Mouse (Mus musculus): ENCODE results near the gene Lypd4.
"Not testable (repeated sequence)": the region's sequence is repeated elsewhere in the genome, so short reads cannot be mapped to it uniquely, and the experiment has no call there.

Gene Lypd4

DNA sequence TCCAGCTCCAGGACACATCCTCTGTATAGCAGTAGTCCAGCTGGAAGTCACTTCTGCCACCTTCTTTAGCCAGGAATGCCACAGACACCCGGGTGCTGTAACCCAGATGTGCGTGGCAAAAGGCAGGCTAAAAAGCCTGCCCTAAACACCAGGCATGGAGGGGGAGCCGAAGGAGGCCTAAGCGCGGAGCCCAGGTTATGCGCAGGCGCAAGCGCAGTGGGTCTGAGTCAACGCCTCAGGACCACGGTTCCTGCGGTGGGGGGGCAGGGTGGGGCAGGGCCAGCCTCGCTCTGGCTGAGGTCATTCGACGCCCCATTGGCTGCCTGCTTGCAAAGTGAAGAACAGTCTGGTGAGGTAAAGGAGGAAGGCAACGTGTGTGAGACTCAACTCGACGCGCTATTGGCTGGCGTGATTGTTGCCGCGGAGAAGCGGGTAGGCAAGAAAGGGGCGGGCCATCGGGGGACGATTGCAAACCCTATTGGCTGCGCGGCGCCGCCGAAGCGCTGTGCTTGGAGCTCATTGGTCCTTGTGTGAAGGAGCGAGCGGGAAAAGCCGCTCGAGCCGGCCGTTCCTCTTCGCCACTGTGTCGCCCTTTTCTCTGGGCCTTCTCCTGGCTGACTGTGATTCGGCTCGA, at the start of gene Lypd4, which contains the start of gene Dmrtc2:
Gene Lypd4 (minus strand): TSS at position 410 of the 634 bp plus-strand sequence.
Gene Dmrtc2 (plus strand): TSS at position 526 of the 634 bp plus-strand sequence.
- peak in 1 of 2 experiments; percentile 62 for DNase-seq (ENCODE audit: low spot score in 2 of 2)

DNA sequence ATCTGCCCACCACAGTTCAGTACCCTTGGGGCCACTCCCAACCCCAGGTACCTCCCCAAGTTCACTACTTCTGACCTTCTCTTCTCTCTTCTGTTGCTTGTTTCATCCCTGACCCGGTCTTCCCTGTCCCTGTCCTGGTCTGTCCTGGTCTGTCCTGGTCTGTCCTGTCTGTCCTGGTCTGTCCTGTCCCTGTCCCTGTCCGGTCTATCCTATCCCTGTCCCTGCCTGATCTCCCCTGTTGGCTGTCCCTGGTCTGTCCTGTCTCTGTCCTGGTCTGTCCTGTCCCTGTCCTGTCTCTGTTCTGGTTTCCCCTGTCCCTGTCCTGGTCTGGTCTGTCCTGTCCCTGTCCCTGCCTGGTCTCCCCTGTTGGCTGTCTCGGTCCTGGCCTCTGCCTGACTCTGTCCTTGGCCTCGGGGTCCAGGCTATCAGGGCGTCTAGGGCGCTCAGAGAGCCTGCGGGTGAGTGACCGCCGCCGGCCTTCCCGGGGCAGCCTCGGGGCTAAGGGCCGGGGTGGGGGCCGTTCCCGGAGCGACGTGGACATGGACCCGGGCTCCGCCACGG, 49.1 kb upstream of the Lypd4 start:
- DNase-seq (ENCODE audit: low spot score in 2 of 2) = no peak

DNA sequence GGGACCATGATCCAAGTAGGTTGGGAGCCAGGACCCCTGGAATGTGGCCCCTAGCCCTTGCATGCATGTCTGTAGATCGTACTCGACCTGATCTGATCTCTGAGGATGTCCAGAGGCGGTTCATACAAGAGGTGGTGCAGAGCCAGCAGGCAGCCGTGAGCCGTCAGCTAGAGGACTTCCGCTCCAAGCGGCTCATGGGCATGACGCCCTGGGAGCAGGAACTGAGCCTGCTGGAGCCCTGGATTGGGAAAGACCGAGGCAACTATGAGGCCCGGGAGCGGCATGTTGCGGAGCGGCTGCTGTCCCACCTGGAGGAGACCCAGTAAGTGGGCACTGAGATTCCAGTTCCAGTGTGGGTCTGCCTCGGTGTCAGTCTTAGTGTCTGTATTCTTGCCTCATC, 42.7 kb upstream of the Lypd4 start:
- no peak for DNase-seq (ENCODE audit: low spot score in 2 of 2)

DNA sequence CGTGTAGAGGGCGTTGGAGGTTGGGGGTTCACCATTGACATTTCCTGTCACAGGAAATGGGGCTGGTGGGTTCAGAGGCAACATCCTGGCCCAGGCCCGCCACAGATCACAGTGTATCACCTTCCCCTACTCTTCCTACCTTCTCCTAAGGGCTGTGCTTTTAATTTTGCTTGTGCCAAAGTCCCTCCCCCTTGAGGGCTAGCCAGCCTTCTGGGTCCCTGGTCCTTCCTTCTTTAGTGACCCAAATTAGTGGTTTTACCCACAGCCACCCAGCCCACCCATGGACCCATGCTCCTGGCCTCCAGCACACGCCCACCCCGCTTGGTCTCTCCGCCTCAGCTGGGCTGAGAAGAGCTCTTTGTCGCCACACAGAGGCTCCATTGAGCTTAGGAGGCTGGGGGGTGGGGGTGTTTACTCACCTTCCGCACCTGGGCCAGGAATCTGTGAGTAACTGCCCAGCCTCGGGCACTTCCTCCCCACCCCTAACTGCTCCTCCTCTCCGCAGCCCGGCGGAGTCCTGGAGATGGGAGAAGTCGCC, 37.5 kb upstream of the Lypd4 start:
- peak in 1 of 2 experiments; percentile 42 for DNase-seq (ENCODE audit: low spot score in 2 of 2)

DNA sequence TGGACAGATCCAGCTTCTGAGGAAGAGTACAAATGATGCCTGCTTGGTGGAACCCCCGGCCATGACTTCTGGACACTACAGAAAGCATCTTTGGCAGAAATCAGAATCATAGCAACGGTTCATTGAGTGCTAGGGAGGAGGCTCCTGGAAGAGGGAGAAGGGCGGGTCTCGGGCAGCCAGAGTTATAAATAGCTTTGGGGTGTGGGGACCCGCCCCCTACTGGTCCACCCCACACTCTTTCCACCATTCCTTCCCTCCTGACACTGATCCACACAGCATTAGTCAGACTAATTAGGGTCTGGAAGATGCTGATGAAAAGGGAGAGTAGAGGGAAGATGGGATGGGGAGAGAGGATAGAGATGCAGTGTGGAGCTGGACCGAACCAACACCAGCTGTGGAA, 36.8 kb upstream of the Lypd4 start:
- DNase-seq (ENCODE audit: low spot score in 2 of 2) = no peak

DNA sequence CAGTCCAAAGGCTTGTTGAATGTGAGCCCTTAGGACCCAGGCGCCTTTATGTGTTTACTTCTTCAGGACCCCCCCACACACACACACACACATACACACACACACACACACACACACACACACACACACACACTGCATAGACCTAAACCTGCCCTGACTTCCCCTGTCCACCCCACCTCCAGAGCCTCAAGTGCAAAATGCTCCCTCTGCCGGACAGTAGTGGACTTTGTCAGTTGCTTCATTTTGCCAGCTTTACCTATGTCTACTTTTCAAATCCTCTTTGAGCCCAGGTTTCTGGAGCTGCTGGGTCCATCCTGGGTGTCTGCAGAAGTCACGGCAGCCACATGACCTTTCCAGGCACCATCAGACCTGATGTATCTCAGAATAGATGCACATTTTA, 35.2 kb upstream of the Lypd4 start:
- peak; percentile 78 to 88 for DNase-seq (ENCODE audit: low spot score in 2 of 2)

DNA sequence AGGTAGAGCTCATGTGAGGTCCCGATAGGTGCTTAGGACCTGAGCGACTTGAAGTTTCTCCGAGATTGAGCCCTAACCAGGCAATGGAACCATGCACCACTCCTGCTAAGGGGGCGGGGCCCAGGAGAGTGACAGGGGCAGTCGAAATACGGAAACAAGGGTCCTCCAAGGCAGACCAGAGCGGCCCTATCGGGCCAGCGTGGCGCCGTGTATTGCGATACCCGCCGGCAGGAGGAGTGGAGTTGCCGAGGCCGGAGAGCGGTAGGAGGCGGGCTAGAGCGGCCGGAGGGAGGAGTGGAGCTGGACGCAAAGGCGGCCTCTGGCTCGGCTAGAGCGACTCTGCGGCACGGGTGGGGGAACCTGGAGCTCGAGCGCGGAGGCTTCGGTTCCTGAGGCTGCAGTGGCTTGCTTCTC, 34.3 kb upstream of the Lypd4 start:
- peak; percentile 98 for DNase-seq (ENCODE audit: low spot score in 2 of 2)

DNA sequence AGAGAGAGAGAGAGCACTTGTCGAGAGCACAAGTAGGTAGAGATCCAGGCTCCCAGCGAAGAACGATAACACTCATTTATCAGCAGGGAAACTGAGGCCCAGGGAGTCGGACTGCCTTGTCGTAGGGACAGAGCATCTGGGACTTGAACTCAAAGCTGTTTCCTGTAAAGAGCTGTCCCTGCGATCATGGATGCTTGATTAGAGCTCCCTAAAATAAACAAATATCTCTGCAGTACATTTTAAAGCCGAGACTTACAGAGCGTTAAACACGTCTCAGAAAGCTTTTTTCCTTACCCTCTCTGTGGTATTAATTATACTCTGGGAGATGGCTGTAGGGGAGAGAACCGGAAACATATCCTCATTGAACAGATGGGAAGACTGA, 33.7 kb upstream of the Lypd4 start:
- DNase-seq (ENCODE audit: low spot score in 2 of 2) = no peak

DNA sequence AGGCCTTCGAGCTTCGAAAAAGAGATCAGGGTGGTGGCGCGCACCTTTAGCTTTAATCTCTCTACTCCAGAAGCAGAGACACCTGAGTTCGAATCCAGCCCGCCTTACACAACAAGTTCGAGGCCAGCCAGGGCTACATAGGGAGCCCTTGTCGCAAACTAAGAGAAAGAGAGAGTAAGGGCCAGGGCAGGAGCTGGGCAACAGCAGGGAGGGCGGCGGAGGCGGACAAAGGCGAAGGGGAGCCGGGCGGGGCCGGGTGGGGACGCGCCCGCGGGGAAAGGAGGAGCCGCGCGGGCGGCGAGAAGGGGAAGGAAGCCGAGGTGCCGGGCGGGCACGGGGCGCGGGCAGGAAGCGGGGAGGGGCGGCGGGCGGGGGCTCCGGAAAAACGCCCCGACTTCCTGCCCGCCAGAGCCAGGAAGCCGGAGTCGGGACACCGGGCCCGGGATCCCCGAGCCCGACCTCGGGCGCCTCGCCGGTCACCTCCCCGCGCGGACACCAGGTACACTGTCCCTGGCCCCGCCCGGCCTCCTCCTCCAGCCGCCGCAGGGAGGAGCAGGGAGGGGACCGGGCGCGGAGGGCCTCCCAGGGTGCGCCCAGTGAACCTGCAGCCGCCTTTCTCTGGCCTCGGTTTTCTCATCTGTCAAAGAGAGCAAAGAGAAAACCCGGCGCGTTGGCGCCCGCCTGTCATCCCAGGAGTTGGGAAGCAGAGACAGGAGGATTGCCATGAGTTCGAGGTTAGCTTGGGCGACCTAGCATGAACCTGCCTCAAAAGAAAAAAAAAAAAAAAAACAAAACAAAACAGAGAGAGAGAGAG, 33.1 kb upstream of the Lypd4 start, which contains the start of gene Arhgef1:
Gene Arhgef1 (plus strand): TSS at position 283 of the 814 bp plus-strand sequence.
- peak; percentile 82 to 91 for DNase-seq (ENCODE audit: low spot score in 2 of 2)

DNA sequence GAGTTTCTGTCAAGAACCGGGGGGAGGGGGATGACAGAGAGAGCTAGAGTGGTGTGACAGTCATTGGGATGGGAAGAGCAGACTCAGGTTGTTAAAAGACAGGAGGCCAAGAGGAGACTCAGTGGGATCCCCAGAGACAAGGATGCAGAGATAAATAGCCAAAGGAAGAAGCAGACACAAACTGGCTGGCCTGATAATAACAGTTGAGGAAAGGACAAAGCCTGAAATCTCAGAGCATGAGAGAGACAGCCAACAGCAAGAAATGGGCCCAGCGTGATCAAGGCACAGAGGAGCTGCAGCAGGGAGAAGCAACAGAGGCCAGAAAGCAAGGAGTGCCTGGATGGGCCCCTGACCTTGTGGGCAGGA, 32.5 kb upstream of the Lypd4 start:
- DNase-seq (ENCODE audit: low spot score in 2 of 2) = no peak

DNA sequence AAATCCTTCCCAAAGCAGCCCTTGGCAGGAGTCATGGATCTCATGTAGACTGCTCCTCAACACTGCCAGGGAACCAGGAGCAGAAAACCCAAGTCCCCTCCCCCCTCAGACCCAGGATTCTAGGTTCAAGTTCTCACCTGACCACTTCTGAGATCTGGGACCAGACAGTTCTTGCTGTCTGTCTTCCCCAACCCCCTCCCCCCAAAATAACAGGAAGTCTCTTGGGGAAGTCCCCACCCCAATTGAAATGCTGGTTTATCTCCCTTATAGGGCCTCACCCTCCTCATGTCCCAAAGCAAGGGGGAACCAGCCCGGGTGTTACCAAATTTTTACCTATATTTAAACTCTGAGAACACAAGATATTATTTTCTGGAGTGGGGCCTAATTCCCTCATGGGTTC, 32.1 kb upstream of the Lypd4 start:
- DNase-seq (ENCODE audit: low spot score in 2 of 2) = peak in 1 of 2 experiments; percentile 68

DNA sequence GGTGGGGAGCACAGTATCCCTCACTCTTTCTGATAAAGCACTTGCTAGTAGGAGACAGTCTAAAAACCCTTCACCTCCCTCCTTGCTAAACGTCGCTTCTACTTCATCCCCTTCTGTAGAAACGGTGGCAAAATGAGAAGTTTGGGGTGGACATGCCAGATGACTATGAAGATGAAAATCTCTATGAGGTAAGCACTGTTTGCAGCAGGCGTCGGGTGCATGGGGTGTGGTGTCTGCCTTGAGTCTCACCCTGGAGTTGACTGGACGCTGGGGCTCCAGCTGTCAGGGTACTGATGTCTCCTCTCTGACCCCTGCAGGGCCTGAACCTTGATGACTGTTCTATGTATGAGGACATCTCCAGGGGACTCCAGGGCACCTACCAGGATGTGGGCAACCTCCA, 31.4 kb upstream of the Lypd4 start:
- DNase-seq (ENCODE audit: low spot score in 2 of 2) = peak in 1 of 2 experiments; percentile 69

DNA sequence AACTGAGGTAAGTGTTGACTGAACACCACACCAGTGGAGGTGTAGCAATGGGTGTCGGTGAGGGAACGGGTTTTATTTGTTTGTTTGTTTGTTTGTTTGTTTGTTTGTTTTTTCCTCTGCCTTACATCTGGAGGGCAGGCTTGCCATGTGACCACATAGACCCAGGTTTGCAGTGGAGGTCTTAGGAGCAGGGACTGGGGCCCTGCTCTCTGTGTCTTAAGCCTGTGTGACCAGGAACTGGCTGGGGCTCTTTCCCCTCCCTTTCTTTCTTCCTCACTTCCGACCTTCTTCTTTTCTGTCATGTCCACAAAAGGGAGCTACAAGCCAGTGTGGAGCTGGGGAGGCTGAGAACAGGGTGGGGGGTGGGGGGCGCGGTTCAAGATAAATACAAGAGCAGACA, 28.2 kb upstream of the Lypd4 start:
- no peak for DNase-seq (ENCODE audit: low spot score in 2 of 2)

DNA sequence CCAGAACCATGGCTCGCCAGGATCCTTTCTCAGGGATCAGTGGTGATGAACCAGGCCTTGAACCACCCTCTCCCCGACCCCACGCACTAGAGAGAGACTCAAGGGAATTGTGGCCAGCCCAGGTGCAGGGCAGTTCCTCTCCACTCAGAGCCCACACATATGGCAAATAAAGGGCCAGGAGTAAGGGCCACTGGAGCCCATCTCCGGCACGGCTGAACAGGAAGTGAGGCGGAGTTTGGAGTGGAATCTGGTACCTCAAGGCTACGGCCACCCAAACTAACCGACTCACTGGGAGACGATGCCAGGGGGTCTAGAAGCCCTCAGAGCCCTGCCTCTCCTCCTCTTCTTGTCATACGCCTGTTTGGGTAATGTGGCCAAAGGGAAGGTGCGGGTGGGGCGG, 27.5 kb upstream of the Lypd4 start, which contains the start of gene Cd79a:
Gene Cd79a (plus strand): TSS at position 158 of the 400 bp plus-strand sequence.
- DNase-seq (ENCODE audit: low spot score in 2 of 2) = peak; percentile 70 to 79

DNA sequence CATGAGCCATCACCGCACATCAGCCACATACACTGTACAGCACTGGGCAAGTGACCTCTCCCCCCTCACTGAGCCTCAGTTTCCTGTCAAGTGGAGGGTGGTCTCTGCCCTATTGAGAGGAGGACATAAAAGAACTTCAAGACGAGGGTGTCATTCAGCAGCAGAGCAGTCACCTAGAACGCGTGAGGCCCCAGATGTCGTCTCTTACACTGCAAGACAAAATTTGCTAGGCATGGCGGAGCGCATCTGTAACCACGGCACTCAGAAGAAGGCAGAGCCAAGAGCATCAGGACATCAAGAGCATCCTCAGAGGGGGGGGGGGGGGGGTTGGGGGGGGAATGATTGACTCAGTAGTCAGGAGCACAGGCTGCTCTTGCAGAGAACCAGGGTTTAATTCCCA, 26.5 kb upstream of the Lypd4 start:
- DNase-seq (ENCODE audit: low spot score in 2 of 2) = peak in 1 of 2 experiments; percentile 41

DNA sequence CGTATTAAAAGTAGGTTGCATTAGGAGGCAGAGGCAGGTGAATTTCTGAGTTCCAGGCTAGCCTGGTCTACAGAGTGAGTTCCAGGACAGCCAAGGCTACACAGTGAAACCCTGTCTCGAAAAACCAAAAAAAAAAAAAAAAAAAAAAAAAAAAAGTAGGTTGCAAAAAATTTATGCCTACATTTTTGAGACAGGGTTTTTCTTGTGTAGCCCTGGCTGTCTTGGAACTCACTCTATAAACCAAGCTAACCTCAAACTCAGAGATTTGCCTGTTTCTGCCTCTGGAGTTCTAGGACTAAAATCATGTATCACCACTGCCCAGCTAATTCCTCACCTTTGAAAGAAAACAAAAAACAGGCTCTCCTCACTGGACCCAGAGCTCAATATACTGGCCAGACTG, 26.0 kb upstream of the Lypd4 start:
- not testable (repeated sequence) for DNase-seq (ENCODE audit: low spot score in 2 of 2)

DNA sequence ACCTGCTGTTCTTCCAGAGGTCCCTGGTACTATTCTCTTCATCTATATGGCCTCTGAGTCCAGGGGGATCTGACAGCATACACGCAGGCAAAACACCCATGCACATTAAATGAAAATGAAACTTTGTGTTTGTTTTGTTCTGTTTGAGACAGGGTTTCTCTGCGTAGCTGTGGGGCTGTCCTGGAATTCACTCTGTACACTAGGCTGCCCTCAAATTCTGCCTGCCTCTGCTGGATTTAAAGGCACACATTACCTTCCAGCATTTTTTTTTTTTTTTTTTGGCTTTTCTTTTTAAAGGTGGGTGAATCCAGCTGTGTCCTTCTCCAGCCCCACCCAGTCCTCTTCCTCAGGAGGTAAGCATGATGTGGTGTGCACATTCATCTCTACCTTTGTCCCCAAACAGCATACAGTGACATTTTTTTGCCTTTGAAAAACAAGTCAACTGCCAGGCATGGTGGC, 22.4 kb upstream of the Lypd4 start:
- DNase-seq (ENCODE audit: low spot score in 2 of 2) = no peak

DNA sequence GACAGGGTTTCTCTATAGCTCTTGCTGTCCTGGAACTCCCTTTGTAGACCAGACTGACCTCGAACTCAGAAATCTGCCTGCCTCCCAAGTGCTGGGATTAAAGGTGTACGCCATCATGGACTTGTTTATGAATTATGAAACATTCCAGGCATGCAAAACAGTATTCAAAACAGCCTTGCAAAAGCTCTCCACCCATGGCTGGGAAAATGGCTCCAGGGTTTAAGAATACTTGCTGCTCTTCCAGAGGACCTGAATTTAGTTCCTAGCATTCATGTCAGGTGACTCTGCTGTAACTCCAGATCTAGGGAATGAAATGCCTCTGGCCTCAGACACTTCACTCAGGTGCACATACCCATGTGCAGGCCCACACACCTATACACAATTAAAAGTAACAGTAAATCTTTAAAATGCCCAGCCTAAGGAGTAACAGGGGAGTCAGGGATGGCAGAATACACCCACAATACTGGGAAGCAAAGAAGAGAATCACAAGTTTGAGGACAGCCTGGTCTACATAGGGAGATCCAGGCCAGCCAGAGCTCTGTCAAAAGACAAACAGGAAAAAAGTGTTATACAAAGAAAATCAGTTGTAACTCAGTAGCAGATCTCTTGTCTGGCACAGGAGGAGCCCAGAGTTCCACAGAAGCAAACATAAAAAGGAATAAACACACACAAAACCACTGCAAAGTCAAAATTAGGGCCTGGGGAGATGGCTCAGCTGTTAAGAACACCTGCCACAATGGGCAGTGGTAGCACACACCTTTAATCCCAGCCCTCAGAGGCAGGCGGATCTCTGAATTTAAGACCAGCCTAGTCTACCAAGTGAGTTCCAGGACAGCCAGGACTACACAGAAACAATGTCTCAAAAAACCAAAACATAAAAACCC, 21.7 kb upstream of the Lypd4 start:
- DNase-seq (ENCODE audit: low spot score in 2 of 2) = no peak

DNA sequence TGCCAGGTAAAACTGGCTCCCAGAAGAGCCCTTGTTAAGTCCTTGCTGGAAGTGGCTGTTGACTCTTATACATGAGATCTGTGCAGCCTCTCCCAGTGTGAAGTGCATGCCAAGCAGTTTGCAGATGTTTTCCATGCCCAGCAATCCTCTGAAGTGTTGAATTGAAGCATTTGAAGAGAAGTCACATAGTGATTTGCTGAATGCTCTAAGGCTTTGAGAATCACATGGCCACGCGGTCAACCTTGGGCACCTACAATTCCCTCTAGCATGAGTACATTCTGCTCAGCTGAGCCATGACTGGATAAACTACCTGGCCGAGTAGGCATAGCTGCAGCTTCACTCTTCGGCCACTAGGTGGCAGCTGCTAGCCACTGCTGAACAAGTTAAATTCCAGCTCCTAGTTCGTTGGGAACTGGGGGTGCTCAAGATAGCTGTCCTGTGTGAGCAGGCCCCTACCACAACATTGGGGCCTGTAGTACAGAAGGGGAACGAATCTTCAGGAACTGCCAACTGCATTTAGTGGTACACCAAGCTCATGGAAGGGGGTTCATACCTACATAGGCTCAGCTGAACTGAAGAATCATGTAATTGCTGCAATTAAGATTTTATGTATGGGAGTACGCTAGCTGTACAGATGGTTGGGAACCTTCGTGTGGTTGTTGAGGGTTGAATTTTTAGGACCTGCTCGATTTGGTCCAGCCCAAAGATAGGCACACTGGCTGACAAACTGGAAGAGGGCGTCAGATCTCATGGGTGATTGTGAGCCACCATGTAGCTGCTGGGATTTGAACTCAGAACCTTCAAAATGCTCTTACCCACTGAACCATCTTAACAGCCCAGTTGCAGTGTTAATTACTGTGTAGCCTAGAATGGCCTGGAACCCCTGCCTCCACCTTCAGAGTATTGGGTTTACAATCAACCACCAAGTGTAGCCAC, 20.8 kb upstream of the Lypd4 start:
- DNase-seq (ENCODE audit: low spot score in 2 of 2) = peak; percentile 74 to 86

Data from spleen, postnatal 4 days (tissue).